8 mouse cellular contexts compared by ENCODE assay signal in the genomic region with DNA sequence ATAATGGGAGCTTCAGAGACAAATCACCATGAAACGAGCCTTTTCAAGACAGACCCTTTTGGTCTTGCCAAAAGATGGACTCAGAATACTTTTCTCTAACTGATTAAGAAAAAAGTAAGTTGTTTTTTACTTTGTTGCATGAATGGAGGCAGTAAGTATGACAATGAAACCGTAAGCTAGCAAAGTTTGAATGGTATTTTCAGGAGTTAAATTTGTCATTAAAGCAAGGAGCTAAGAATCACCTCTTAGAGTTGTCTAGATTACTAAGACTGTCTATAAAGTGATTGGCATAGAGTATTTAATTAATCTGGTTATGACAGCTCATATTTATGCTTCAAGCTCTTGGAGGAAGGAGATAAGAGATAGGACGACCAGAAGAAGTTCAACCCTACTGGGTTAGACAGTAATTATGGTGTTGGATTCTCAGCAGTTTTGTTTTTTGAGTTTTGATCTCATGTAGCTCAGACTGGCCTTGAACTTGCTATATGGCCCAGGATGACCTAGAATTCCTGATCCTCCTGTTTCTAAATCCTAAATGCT. TPM values are rescaled to one million over a fixed set of nuclear protein-coding genes. Genes with fewer than 3 reads are reported as not detected.
DNase-seq lines count a peak whose midpoint lies in the region; ATAC-seq and TF ChIP-seq lines count a peak whose summit lies in the region.

A gene (plus strand): TSS at position 51 of the 540 bp plus-strand sequence.

- peak within 1 kb of the TSS; percentile 99 for H3K27ac ChIP-seq in heart, embryonic 10.5 days
- H3K27ac ChIP-seq in midbrain, embryonic 16.5 days (ENCODE audit: low read length), result peak within 1 kb of the TSS; percentile 88

- no peak for ATAC-seq in common myeloid progenitor, adult 5-6 weeks (replicated peaks; ENCODE audit: low read depth, poor library complexity, severe bottlenecking)
- ATAC-seq in midbrain, embryonic 16.5 days, result no peak

- no peak for DNase-seq in lung, adult 2 months
- no peak for DNase-seq in lung, postnatal 14 days
- DNase-seq in heart, embryonic 10.5 days (ENCODE audit: low spot score), result no peak
- DNase-seq in layer of hippocampus, postnatal 36 days, result no peak
- DNase-seq in ovary, adult 18-20 months (ENCODE audit: low spot score), result no peak
- no peak for DNase-seq in thymus, postnatal 10 days (ENCODE audit: low spot score in 2 of 2)

- TF ChIP-seq CTCF in lung, adult 2 months (IDR thresholded peaks at IDR 0.05; ENCODE audit: insufficient read depth, low read length), result no peak

- 77% methylated on average over 3 of the region's 3 CpGs for WGBS in lung, adult 2 months
- WGBS in heart, embryonic 10.5 days, result 78% methylated on average over 3 of the region's 3 CpGs
- 87% methylated on average over 3 of the region's 3 CpGs for WGBS in midbrain, embryonic 16.5 days

- H3K4me2 ChIP-seq in midbrain, embryonic 16.5 days (ENCODE audit: low read length), result peak within 1 kb of the TSS; percentile 92

- H3K9ac ChIP-seq in midbrain, embryonic 16.5 days (ENCODE audit: low read depth, low read length), result peak within 1 kb of the TSS; percentile 99

- peaks cover 12% of the 10 kb centered on the region for H3K4me1 ChIP-seq in lung, adult 2 months (ENCODE audit: control insufficient read depth, insufficient read depth, low read length)
- peaks cover 23% of the 10 kb centered on the region for H3K4me1 ChIP-seq in heart, embryonic 10.5 days
- peaks cover 31% of the 10 kb centered on the region for H3K4me1 ChIP-seq in midbrain, embryonic 16.5 days (ENCODE audit: control insufficient read depth, insufficient read depth, low read length)

- no peaks in the 10 kb centered on the region for H3K36me3 ChIP-seq in heart, embryonic 10.5 days
- H3K36me3 ChIP-seq in midbrain, embryonic 16.5 days (ENCODE audit: control insufficient read depth, insufficient read depth, low read length), result no peaks in the 10 kb centered on the region

- no peak for TF ChIP-seq POLR2A in lung, adult 2 months (IDR thresholded peaks at IDR 0.05; ENCODE audit: borderline replicate concordance, extremely low read depth, low read depth, low read length)

- no peaks in the 10 kb centered on the region for H3K27me3 ChIP-seq in heart, embryonic 10.5 days (ENCODE audit: insufficient read depth, poor library complexity, severe bottlenecking)
- H3K27me3 ChIP-seq in midbrain, embryonic 16.5 days (ENCODE audit: control insufficient read depth, insufficient read depth, low read depth, low read length), result no peaks in the 10 kb centered on the region

- H3K9me3 ChIP-seq in heart, embryonic 10.5 days, result no peaks in the 10 kb centered on the region
- no peaks in the 10 kb centered on the region for H3K9me3 ChIP-seq in midbrain, embryonic 16.5 days (replicated peaks; ENCODE audit: control insufficient read depth, low read length, poor library complexity, severe bottlenecking)

- peak within 1 kb of the TSS; percentile 96 for H3K4me3 ChIP-seq in lung, adult 2 months (replicated peaks; ENCODE audit: extremely low read depth, low read depth, low read length)
- peak within 1 kb of the TSS; percentile 97 for H3K4me3 ChIP-seq in heart, embryonic 10.5 days
- H3K4me3 ChIP-seq in midbrain, embryonic 16.5 days (ENCODE audit: low read depth, low read length), result peak within 1 kb of the TSS; percentile 95

RNA-seq across cellular contexts. Expression of the gene that starts here (rescaled TPM):
- 32.0 and 48.1 TPM in 2 replicates for polyA plus RNA-seq in lung, adult 2 months (2012; rRNA removed)
- 181 and 198 TPM in 2 replicates for total RNA-seq in common myeloid progenitor, adult 5-6 weeks (2017)
- polyA plus RNA-seq in heart, embryonic 10.5 days (2016; fragmentation: Nextera tagmentation; extraction: Ambion mirVana), result 71.2 and 86.8 TPM in 2 replicates
- total RNA-seq in layer of hippocampus, postnatal 36 days (2021), result 100 to 1,000 TPM; 130 to 140 TPM
- 137 and 160 TPM in 2 replicates for polyA plus RNA-seq in midbrain, embryonic 16.5 days (2015; fragmentation: Nextera tagmentation; extraction: Ambion mirVana)
